In the genomic region with DNA sequence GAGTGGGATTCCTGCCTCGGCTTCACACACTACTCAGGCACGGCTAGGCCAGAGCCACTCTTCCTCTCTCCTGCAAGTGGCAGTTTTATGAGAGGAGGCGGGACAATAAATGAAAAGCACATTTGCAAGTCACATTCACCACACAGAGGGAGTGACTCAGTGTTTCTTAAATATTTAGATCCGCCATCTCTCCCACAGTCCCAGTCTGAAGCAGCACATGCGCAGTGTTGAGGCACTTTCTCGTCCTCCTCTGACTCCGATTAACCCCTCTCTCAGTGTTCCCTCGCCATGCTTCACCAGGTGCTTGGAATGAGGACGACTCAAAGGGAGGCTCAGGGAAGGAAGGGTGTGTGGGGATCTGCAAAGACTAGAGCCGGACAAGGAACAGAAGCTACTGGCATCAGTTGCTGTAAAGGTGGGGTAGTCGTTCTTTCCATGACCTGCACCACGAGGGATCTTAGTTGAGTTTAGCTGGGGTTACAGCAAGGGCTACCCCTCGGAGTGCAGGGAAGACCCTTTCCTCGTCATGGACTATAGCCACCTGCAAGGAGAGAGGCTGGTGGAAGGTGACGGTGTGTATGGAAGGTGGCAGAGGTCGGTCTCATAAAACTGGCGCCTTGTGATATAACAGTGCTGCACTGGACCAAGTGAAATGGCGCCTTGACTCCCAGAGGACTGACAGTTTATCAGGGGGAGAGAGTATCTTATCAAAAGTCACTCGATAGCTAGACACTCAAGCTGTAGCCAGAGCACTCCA, we compare ENCODE assay signal across 8 mouse cellular contexts.
DNase-seq lines count a peak whose midpoint lies in the region.

No protein-coding gene starts in this region.

- peak; percentile 39 for DNase-seq in cerebellum, adult 9-11 months
- no peak for DNase-seq in cerebellum, adult 9-10 months
- DNase-seq in layer of hippocampus, adult 11-12 months (ENCODE audit: low spot score): peak; percentile 36
- DNase-seq in layer of hippocampus, postnatal 14 days (ENCODE audit: low spot score in 2 of 2): no peak
- peak; percentile 65 for DNase-seq in kidney, postnatal 14 days
- peak; percentile 59 to 67 for DNase-seq in right cerebral cortex, adult 2 months (ENCODE audit: low spot score in 2 of 2)
- no peak for DNase-seq in ovary, postnatal 10 days (ENCODE audit: low spot score)
- no peak for DNase-seq in adrenal gland, adult 18-20 months (ENCODE audit: low spot score in 2 of 2)

Comparison
In these comparisons a context has a peak if more than half of its experiments do, and no peak if none do; other contexts are left out.
1. DNase-seq: peak in cerebellum, adult 9-11 months (single experiment), layer of hippocampus, adult 11-12 months (single experiment), kidney, postnatal 14 days (single experiment) and right cerebral cortex, adult 2 months (2 of 2); none in cerebellum, adult 9-10 months (single experiment), layer of hippocampus, postnatal 14 days (0 of 2), ovary, postnatal 10 days (single experiment) and adrenal gland, adult 18-20 months (0 of 2).